Mouse (Mus musculus): ENCODE results near the gene Aldh8a1.
"Not testable (repeated sequence)": the region's sequence is repeated elsewhere in the genome, so short reads cannot be mapped to it uniquely, and the experiment has no call there.

Aldh8a1 gene

DNA sequence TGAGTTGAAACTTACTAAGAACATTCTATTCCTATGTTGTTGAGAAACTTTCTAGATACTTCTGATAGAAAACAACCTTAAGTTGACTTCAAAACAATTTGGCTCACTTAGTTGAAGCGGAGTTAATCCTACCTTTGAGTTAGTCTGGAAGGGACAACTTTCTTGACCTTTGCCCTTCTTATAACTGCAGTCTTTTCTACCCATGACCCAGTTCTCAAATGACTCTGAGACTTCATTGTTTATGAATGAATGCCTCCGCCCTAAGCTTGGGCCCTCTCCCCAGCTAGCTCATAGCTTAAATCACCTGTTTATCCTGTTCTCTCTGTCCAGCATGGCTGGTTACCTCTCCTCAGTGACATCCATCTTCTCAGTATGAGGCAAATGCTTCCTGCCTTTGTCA is 7.5 kb upstream of the Aldh8a1 start:
- DNase-seq: no peak

DNA sequence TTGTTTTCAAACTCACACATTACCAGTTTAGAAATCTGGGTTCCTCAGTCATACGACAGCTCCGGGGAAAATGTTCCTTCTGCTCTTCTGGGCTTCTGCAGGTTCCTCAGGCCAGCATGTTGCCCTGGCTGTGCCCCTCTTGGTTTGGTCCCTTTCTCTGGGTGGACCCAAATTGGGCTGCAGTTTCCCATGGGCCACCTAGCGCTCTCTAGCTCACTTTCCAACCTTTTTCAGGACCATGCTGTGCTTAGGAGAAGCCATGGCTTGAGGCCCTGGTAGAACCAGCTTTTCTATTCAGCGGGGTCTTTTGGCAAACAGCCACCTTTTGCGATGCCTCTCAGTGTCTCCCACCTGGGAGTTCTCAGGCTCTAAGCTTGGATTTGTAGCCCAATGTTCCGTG is 4.8 kb upstream of the Aldh8a1 start:
- DNase-seq: no peak

GRCm38 (mm10) chr10:21378196-21378944 is 1.3 kb downstream of the Aldh8a1 start:
- no peak for DNase-seq

- DNase-seq: no peak
Observed at GRCm38 (mm10) chr10:21382914-21383313, 5.8 kb downstream of the Aldh8a1 start.

- DNase-seq: no peak
Observed at GRCm38 (mm10) chr10:21385111-21385663, 8.1 kb downstream of the Aldh8a1 start.

DNA sequence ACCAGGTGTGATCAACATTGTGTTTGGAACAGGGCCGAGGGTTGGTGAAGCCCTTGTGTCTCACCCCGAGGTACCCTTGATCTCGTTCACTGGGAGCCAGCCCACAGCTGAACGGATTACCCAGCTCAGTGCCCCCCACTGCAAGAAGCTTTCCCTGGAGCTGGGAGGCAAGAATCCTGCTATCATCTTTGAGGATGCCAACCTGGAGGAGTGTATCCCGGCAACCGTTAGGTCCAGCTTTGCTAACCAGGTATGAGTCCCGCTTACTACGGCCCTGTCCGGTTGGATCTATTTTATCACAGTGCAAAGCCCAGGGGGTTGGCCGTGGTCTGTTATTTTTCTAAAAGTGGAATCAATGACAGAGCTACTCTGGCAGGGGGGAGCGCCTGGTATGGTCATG is 12.0 kb downstream of the Aldh8a1 start:
- DNase-seq: no peak

DNA sequence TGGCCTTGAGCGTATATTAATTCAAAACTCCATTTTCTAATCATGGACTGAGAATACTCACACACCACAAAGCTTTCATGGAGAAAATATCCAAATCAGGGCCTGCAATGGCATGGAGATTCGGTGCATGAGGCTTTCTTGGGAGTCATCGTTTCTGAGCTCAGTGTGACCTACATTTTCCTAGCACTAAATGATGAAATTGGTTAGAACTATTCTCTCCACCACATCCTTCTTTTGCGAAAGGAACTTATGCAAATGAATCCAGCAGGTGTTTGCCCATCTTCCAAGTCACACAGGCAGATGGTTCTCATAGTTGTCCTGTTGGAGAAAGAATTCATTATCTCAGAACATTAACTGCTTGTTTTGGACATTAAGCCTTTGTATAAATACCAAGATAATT is 13.3 kb downstream of the Aldh8a1 start:
- DNase-seq: no peak

GRCm38 (mm10) chr10:21391286-21391685 is 14.2 kb downstream of the Aldh8a1 start:
- no peak for DNase-seq

DNA sequence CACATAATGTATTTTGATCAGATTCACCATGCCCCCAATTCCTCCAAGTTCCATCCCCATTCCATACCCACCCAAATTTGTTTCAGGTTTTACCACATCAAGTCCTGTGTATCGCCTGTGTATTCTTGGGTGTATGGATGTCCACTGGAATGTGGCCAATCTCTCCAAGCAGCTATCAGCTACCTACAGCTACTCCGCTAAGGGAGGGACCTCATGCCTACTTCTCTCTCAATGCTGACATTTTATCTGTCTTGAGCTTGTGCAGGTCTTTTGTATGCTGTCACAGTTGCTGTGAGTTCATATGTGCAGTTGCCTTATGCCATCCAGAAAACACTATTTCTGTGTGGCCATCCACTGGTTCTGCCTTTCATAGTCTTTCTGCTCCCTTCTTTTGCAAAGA is 16.3 kb downstream of the Aldh8a1 start:
- DNase-seq: no peak

- DNase-seq: no peak
Observed at GRCm38 (mm10) chr10:21395426-21396139, 18.5 kb downstream of the Aldh8a1 start.

- not testable (repeated sequence) for DNase-seq
Observed at GRCm38 (mm10) chr10:21398873-21399425, 21.9 kb downstream of the Aldh8a1 start.

GRCm38 (mm10) chr10:21399622-21400021 is 22.5 kb downstream of the Aldh8a1 start:
- DNase-seq: no peak

- no peak for DNase-seq
Observed at GRCm38 (mm10) chr10:21400031-21400430, 22.9 kb downstream of the Aldh8a1 start.

DNA sequence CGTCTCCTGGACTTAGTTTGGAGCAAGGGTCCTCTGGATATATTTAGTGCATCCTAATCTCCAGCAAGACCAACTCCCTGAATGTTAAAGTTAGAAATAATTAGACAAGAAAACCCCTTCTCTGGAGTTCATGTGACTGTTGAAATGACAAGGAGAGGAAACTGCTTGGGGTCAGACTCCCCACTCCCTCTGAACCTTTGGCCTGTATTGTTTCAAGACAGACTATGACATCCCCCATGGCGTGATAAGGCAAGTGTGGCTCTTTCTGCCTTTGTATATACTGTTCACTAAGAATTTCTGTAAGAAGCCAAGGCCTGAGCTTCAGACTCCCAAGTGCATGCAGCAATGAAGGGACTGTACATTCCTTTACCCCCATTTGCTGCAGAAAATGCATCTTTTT is 23.4 kb downstream of the Aldh8a1 start:
- DNase-seq: no peak

DNA sequence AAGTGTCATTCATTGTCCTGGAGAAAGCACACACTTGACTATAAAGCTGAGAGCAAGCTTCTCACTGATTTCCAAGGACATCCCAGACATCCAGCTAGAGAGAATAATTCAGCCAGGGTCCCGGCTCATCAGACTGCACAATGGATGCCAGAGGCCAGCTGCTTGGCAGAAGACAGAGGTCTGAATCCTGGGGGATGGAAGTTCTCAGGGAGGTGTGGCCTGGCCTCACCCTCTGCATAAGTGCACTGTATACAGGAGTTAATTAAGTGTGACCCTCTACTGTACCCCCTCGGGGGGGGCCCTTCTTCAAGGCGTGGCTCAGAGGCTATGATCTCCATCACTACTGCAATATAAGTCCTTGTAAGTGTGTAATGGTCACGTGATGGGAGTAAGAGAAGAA is 24.2 kb downstream of the Aldh8a1 start:
- DNase-seq: no peak

DNA sequence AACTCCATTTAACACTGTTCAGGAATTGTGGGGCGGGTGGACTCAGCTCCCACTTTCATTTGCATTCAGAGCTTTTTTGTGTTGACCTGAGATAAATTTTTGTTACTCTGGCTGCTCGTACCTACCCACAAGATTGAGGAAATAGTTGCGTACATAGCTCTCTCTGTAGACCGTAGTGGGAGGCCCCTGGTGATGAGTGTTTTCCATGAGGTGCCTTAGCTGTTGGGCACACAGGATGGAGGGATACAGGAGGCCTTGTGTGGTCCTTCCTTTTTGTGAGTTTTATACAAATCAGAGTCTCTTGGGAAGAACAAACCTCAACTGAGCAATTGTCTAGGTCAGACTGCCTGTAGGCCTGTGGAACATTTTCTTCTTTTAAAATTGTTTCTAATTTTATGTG is 27.7 kb downstream of the Aldh8a1 start:
- DNase-seq: no peak

DNA sequence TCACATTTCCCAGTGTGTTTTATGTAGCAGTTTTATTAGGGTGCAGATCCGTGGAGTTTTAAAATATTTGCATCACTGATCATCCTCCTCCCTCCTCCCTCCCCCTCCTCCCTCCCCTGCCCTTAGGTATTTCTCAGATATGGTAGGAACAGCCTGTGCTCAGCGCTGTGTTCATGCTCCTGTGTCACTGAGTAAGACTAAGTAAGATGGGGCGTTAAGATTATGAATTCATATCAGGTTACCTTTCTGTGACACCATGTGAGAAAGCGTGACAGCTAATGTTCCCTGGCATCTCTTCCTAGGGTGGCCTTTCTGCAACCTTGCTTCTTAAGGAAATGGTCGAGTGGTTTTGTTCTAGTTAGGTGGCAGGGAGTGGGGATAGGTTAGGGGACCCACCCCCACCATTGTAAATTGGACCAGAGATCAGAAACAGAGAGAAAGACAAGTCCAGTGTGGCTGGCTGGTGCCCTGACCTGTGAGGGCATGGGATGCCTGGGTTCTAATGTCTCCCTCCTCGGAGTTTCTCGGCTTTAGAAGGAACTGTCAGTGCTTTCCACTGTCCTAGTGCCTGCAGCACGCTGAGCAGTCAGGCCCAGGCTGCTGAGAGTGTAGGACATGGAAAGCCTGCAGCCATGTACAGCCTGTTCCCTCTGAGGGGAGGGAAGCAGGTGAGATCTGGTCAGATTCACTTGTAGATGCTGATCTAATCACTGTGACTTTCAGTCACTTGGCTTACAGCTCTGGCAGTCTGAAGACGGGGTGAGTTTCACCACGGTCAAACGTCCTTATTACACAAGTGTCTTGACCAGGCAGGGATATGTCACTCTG is 28.8 kb downstream of the Aldh8a1 start:
- DNase-seq: no peak

- no peak for DNase-seq
Observed at GRCm38 (mm10) chr10:21410711-21411110, 33.6 kb downstream of the Aldh8a1 start.

DNA sequence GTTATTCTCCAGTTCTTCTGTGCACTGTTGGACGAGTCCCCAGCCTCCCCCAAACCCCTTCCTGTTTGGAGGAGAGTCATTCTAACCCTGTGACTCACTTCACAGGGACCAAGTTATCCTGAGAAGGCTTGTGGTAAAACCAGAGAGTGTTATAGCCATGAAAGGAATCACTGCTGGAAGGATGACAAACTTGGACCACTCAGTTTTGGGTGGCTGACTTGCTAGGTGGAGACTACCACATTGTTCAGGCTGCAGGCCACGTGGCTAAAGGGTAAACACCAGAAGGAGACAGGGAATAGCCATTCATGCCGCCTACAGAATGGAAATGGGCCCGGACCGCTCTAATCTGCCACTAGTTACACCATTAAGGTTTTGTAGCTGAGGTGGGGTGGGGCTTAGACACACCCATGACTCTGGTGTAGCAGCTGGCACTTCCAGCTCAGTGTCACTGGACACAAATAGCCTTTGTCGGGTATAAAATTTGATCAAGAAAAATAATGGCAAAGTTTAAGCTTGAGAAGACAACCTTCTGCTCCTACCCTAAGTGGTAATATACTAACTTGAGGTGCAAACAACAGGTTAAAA is 34.6 kb downstream of the Aldh8a1 start:
- no peak for DNase-seq

GRCm38 (mm10) chr10:21415031-21415430 is 37.9 kb downstream of the Aldh8a1 start:
- DNase-seq: no peak

DNA sequence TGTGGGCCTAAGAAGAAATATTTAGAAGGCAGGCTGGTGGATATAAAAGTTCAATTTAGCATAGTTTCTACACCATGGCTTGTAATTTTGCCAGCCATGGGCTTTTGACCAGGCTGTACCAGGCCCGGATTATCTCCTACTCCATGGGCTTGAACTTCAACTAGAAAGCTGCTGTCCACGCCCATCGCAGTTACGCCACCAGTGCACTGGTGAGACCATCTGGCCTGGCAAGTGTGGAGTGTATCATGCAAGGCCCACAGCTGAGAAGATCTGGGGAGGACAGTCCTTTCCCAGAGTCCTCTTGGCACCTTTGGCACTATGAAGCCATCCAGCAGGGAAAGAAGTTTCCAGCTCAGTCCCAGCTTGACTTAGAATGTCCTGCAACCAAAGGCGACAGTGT is 39.1 kb downstream of the Aldh8a1 start:
- no peak for DNase-seq

- DNase-seq: no peak
Observed at GRCm38 (mm10) chr10:21419188-21419587, 42.1 kb downstream of the Aldh8a1 start.

Data from right cerebral cortex, postnatal 25 days (tissue).